Mouse (Mus musculus) liver (tissue): ENCODE measurements at regions not wholly inside any gene's neighbourhood (a gene's known extent, or its start where the extent isn't known, plus 50 kb on each side); places are given as distances from the start of the nearest gene placed in this dataset.

Source experiments
- DNase-seq: peaks from one replicate; pipeline ENCODE4 v3.0.0-alpha.2; 2020; ENCODE audit warnings: mixed read lengths

DNA sequence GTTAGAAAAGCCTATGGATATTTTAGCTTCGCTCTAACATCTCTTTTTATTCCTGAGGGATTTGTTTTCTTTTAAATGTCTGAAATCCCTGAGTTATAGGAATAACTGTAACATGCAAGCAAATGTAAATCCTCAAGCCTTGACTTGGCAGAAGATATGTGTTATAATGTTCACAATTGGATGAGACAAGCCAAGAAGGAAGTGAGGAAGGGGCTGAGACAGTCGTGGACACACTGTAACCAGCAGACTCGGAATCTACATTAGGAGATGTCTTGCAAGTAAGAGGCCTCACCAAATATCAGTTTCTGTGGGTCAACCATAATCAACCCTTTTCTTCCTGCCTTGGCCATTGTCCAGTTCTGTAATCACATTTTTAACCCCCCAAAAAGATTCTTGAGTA, 366.6 kb upstream of the Kif18a start:
- DNase-seq: no peak

DNA sequence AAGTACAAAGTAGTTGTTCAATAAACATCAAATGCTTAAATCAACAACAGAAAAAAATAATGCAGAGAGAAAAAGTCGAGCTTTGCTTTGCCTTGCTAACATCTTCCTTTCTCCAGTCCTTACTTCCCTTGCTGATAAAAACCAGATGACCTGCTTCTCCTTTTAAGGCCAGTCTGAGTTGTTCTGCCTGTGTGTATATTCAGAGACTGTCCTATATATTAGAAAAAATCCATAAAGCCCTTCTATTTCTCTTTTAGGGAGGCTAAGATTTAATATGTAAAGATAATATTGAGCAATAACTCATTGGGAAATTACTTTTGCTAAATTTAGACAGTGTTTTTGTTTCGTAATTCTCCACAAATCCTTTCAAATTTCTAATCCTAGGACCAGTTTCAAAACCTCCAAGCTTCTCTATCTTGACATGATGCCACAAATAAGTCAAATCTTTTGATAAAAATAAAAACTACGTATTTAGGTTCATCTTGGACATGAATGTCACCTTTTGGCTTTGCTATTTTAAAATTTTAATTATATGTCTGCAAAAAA, 361.0 kb upstream of the Kif18a start:
- no peak for DNase-seq

DNA sequence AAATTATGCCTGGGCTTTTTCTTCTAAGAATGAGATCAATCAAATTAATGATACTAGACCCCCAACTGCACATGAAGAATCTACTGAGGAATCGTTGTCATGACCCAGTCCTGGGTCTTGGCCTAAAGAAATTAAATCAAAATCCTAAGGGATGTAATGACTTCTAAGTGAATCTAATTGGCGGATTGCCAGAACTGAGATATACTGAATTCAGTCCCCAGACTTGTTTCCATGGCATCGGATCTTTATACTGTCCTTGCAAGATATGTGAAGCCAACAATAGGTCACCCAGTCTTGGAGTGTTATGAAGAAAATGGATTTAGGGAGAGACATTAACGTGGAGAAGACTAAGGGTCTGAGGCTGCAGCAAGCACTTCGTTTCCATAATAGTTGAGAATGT, 360.4 kb upstream of the Kif18a start:
- no peak for DNase-seq

DNA sequence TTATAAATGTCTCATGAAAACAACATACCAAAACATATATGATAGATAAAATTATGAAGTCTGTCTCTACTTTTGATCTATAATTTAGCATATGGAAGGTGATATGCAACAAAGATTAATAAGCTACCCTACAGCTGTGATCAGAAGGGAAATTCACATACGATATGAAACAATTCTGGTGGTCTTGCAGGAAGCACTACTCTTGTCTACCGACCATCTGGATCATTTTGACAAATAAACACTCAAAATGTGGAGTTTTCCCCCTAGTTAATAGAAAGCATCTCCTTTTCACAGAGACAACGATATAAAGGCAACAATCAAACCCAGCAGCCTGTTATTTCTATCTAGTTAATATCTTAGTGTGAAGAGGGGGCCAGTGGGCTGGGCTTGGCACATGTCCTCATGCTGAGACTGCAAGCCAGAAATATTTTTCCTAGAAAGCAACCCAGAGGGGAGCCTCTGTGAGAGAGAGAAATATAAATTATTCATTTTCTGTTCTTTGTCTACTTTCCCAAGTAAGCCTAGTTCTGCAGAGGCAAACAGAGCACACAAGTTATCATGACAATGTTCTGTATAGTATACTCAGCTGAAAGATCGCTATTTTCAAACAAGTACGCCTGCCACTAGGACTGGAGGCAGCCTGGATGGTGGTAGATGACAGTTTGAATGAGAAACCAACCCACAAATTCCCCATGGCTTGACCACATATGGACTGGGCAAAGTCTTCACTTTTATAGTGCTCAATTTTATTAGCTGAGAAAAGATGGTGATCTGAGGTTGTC, 344.4 kb upstream of the Kif18a start:
- DNase-seq: no peak

DNA sequence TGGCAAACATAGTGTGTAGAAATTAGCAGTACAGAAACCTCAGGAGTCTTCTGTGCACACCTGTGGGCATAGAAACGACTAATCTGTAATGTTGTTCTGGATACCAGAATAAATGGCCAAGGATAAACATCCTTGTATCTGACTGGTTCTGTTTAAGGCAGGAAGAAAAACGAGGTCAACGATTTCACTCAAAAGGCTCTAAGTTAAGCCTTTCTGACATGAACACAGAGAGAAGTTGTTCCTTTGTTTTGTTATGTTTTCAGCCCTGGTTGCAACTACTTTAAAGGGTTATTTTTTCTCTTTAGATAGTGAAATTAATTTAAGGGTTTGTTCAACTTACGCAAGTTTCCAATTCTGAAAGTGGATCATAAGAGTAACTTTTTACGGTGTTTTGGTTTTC, 299.6 kb upstream of the Kif18a start:
- no peak for DNase-seq

DNA sequence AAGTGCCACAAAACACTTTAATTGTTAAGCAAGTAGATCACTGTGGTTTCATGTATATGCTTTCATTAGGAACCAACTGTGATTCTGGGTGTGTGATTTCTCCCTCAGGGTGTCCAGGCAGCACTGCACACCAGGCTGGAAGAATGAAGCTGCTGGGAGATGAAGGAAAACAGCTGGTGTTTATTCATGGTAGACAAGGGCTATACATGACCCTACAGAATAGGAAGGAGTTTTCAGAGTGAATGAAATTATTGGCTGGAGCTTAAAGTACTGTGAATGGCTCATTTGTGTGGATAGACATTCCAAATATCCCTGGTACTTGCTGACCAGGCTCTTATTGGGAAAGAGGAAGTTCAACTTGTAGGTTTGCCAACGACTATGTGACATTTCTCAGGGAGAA, 264.3 kb upstream of the Kif18a start:
- no peak for DNase-seq

DNA sequence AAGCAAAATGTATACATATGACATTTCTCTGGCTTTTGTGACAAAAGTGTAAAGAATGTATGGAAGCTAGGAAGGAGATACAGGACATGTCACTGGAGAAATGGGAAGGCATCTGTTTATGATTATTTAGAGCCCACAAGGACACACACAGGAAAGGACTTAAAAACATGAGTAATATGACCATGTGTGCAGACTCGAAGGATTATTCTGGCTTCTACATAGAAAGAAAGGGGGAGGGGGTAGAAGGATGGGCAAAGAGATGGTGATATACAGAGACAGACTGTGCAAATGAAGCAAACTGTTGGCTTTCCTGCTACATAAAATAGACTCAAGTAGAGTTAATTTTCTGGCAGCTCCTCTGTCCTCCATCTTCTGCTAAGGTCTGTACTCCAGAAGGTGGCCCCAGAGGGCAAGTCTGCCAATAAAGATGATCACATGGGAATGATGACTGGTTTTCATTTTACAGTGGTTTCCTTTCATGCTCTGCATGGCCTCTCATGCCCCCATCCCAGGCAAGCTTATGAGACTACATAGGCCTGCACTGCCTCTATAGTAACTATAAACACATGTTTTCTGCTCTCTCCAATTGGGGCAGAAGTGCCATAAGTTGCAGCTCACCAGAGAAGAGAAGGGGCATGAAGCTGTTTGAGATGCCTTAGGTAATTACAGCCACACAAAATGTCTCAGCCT, 263.4 kb upstream of the Kif18a start:
- no peak for DNase-seq

DNA sequence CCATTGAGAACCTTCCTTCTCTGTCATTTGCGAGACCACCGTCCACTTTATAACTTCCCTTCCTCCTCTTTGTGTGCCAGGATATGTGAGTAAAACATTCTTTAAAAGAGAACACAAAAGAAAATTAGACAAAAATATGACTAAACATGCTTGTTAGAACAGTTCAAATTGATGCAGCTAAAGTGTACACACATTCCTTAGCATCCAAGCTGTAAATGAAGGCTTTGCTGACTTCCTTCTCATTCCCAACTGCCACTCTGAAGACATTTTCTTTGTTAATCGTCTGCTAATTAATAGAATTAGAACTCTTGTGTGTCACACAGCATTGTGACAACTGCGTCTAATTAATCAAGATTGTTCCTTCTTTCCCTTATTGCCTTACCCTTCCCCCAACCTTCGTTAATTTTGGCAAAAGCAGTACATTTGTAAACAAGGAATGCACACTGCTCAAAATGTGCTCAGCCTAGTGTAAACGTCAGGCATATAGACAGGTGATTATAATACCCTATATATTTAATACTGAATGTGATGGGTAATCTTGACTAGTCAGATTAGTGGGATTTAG, 242.3 kb upstream of the Kif18a start:
- DNase-seq: no peak
